Mouse (Mus musculus) hindbrain, embryonic 10.5 days (tissue): ENCODE data around the gene Ikzf2. TPM values are rescaled to one million over a fixed set of nuclear protein-coding genes. Genes with fewer than 3 reads are reported as not detected.

ENCODE experiments used
- DNase-seq: peaks from one replicate; pipeline ENCODE4 v3.0.0-alpha.2; 2017; ENCODE audit warnings: low spot score
- H3K27ac ChIP-seq: fragments of 300-500 bp; sonication (generic); 2 replicates; pipeline ENCODE4 v1.5.1; 2016; ENCODE audit warnings: mild to moderate bottlenecking, moderate library complexity
- H3K27me3 ChIP-seq: fragments of 300-500 bp; sonication (generic); 2 replicates; pipeline ENCODE4 v1.6.1; 2016; ENCODE audit warnings: mild to moderate bottlenecking; ENCODE audit not compliant: poor library complexity, insufficient read depth, severe bottlenecking
- H3K36me3 ChIP-seq: fragments of 300-500 bp; sonication (generic); 2 replicates; pipeline ENCODE4 v1.6.1; 2016; ENCODE audit warnings: mild to moderate bottlenecking, moderate library complexity
- H3K4me1 ChIP-seq: fragments of 300-500 bp; sonication (generic); replicated peaks from 2 replicates; pipeline ENCODE4 v1.6.1; 2016; ENCODE audit warnings: mild to moderate bottlenecking
- H3K4me3 ChIP-seq: fragments of 300-500 bp; sonication (generic); 2 replicates; pipeline ENCODE4 v1.5.1; 2016; ENCODE audit warnings: mild to moderate bottlenecking, moderate library complexity
- H3K9me3 ChIP-seq: fragments of 300-500 bp; sonication (generic); 2 replicates; pipeline ENCODE4 v1.6.1; 2016; ENCODE audit warnings: mild to moderate bottlenecking, moderate library complexity
- WGBS: fragments of 180-500 bp; shearing (Covaris S2); methylation state at CpG from one replicate; pipeline ENCODE4 v1.1.7; 2016; 5-methylcytosine and 5-hydroxymethylcytosine counted together
- polyA plus RNA-seq: library from polyadenylated mRNA; unstranded; fragments of >200 nt; fragmentation: Nextera tagmentation; extraction: Ambion mirVana; gene quantifications from 2 replicates; pipeline ENCODE4 v1.2.1, GENCODE M21; 2016

Ikzf2 gene
- polyA plus RNA-seq, 1 experiment from 2014 or later, result 6.5 TPM

GRCm38 (mm10) chr1:69656047-69656782 lies 30.8 kb downstream of the Ikzf2 start:
- Histone ChIP-seq H3K4me1 (peaks cover 22% of the 10 kb centered on the region), H3K27ac (no peak overlapping the region), H3K27me3 (no peaks in the 10 kb centered on the region), H3K9me3 (no peaks in the 10 kb centered on the region), H3K4me3 (no peak overlapping the region), H3K36me3 (no peaks in the 10 kb centered on the region)
- WGBS, result 44% methylated on average over 5 of the region's 5 CpGs
- no peak for DNase-seq

GRCm38 (mm10) chr1:69655368-69655767 lies 31.7 kb downstream of the Ikzf2 start:
- no peak overlapping the region for H3K4me3 ChIP-seq
- H3K36me3 ChIP-seq, result no peaks in the 10 kb centered on the region
- WGBS, result 88% methylated on average over 5 of the region's 5 CpGs
- no peak overlapping the region for H3K27ac ChIP-seq
- no peak for DNase-seq
- H3K9me3 ChIP-seq, result no peaks in the 10 kb centered on the region
- H3K4me1 ChIP-seq, result peaks cover 22% of the 10 kb centered on the region
- no peaks in the 10 kb centered on the region for H3K27me3 ChIP-seq

GRCm38 (mm10) chr1:69654955-69655354 lies 32.1 kb downstream of the Ikzf2 start:
- Histone ChIP-seq H3K4me3 (no peak overlapping the region), H3K4me1 (peaks cover 22% of the 10 kb centered on the region), H3K27me3 (no peaks in the 10 kb centered on the region), H3K36me3 (no peaks in the 10 kb centered on the region), H3K27ac (no peak overlapping the region), H3K9me3 (no peaks in the 10 kb centered on the region)
- WGBS, result 89% methylated on average over 1 of the region's 1 CpGs
- no peak for DNase-seq

GRCm38 (mm10) chr1:69653419-69653818 lies 33.6 kb downstream of the Ikzf2 start:
- Histone ChIP-seq H3K27ac (no peak overlapping the region), H3K36me3 (no peaks in the 10 kb centered on the region), H3K4me1 (peaks cover 22% of the 10 kb centered on the region), H3K27me3 (no peaks in the 10 kb centered on the region), H3K4me3 (no peak overlapping the region), H3K9me3 (no peaks in the 10 kb centered on the region)
- no peak for DNase-seq
- 92% methylated on average over 2 of the region's 2 CpGs for WGBS

GRCm38 (mm10) chr1:69643138-69643537 lies 43.9 kb downstream of the Ikzf2 start:
- WGBS, result 93% methylated on average over 4 of the region's 4 CpGs
- H3K36me3 ChIP-seq, result no peaks in the 10 kb centered on the region
- no peak for DNase-seq
- H3K27me3 ChIP-seq, result no peaks in the 10 kb centered on the region
- no peaks in the 10 kb centered on the region for H3K4me1 ChIP-seq
- H3K4me3 ChIP-seq, result no peak overlapping the region
- H3K27ac ChIP-seq, result no peak overlapping the region
- H3K9me3 ChIP-seq, result no peaks in the 10 kb centered on the region

- H3K27me3 ChIP-seq, result no peaks in the 10 kb centered on the region
- no peaks in the 10 kb centered on the region for H3K36me3 ChIP-seq
- DNase-seq, result no peak
- no peak overlapping the region for H3K4me3 ChIP-seq
- no peaks in the 10 kb centered on the region for H3K4me1 ChIP-seq
- H3K27ac ChIP-seq, result no peak overlapping the region
- 89% methylated on average over 6 of the region's 6 CpGs for WGBS
- H3K9me3 ChIP-seq, result no peaks in the 10 kb centered on the region
Observed at GRCm38 (mm10) chr1:69641986-69642385, 45.1 kb downstream of the Ikzf2 start.

- no peak for DNase-seq
- Histone ChIP-seq H3K27me3 (no peaks in the 10 kb centered on the region), H3K9me3 (no peaks in the 10 kb centered on the region), H3K36me3 (no peaks in the 10 kb centered on the region), H3K4me3 (no peak overlapping the region), H3K4me1 (no peaks in the 10 kb centered on the region), H3K27ac (no peak overlapping the region)
- WGBS, result 81% methylated on average over 8 of the region's 8 CpGs
Observed at GRCm38 (mm10) chr1:69638321-69638720, 48.7 kb downstream of the Ikzf2 start.

- H3K27me3 ChIP-seq, result no peaks in the 10 kb centered on the region
- no peak overlapping the region for H3K27ac ChIP-seq
- no peaks in the 10 kb centered on the region for H3K4me1 ChIP-seq
- no peak overlapping the region for H3K4me3 ChIP-seq
- H3K36me3 ChIP-seq, result no peaks in the 10 kb centered on the region
- H3K9me3 ChIP-seq, result no peaks in the 10 kb centered on the region
- no peak for DNase-seq
- WGBS, result 82% methylated on average over 3 of the region's 3 CpGs
Observed at GRCm38 (mm10) chr1:69637907-69638306, 49.1 kb downstream of the Ikzf2 start.

- WGBS, result 92% methylated on average over 2 of the region's 2 CpGs
Observed at GRCm38 (mm10) chr1:69634259-69634658, 52.8 kb downstream of the Ikzf2 start.

GRCm38 (mm10) chr1:69630508-69630907 lies 56.5 kb downstream of the Ikzf2 start:
- H3K27me3 ChIP-seq, result no peaks in the 10 kb centered on the region
- no peak overlapping the region for H3K27ac ChIP-seq
- H3K36me3 ChIP-seq, result no peaks in the 10 kb centered on the region
- H3K4me3 ChIP-seq, result no peak overlapping the region
- WGBS, result 88% methylated on average over 6 of the region's 6 CpGs
- no peaks in the 10 kb centered on the region for H3K9me3 ChIP-seq
- no peaks in the 10 kb centered on the region for H3K4me1 ChIP-seq
- DNase-seq, result no peak

More at GRCm38 (mm10) chr1:69634259-69634658, 52.8 kb downstream of the Ikzf2 start:
- Histone ChIP-seq H3K36me3 (no peaks in the 10 kb centered on the region), H3K9me3 (no peaks in the 10 kb centered on the region), H3K27me3 (no peaks in the 10 kb centered on the region), H3K27ac (no peak overlapping the region), H3K4me1 (no peaks in the 10 kb centered on the region), H3K4me3 (no peak overlapping the region)
- no peak for DNase-seq

GRCm38 (mm10) chr1:69629513-69629912 lies 57.5 kb downstream of the Ikzf2 start:
- Histone ChIP-seq H3K4me3 (no peak overlapping the region), H3K27ac (no peak overlapping the region), H3K36me3 (no peaks in the 10 kb centered on the region), H3K27me3 (no peaks in the 10 kb centered on the region), H3K9me3 (no peaks in the 10 kb centered on the region), H3K4me1 (no peaks in the 10 kb centered on the region)
- no peak for DNase-seq
- WGBS, result 82% methylated on average over 8 of the region's 8 CpGs

- Histone ChIP-seq H3K9me3 (no peaks in the 10 kb centered on the region), H3K4me1 (no peaks in the 10 kb centered on the region), H3K27me3 (no peaks in the 10 kb centered on the region), H3K4me3 (no peak overlapping the region), H3K36me3 (no peaks in the 10 kb centered on the region), H3K27ac (no peak overlapping the region)
- 94% methylated on average over 5 of the region's 5 CpGs for WGBS
- DNase-seq, result no peak
Observed at GRCm38 (mm10) chr1:69612076-69612475, 75.0 kb downstream of the Ikzf2 start.

- Histone ChIP-seq H3K27me3 (no peaks in the 10 kb centered on the region), H3K36me3 (no peaks in the 10 kb centered on the region), H3K4me1 (no peaks in the 10 kb centered on the region), H3K27ac (no peak overlapping the region), H3K4me3 (no peak overlapping the region), H3K9me3 (no peaks in the 10 kb centered on the region)
- no peak for DNase-seq
- WGBS, result 84% methylated on average over 4 of the region's 4 CpGs
Observed at GRCm38 (mm10) chr1:69611204-69611725, 75.8 kb downstream of the Ikzf2 start.
